ENCODE assay signal across 17 mouse cellular contexts in genomic region chr5:123897352-123897751, GRCm38 (mm10). TPM values are rescaled to one million over a fixed set of nuclear protein-coding genes. Genes with fewer than 3 reads are reported as not detected.
A peak's percentile ranks its signal among the peaks of the same experiment; 100 is the strongest.
DNase-seq lines count a peak whose midpoint lies in the region; ATAC-seq and TF ChIP-seq lines count a peak whose summit lies in the region.
"Had no signal": no experiment of that assay in that cellular context is flagged by ENCODE, and none has a peak within 500 bp of the region (broad histone marks: within the 10 kb centered on the region; RNA-seq: fewer than 3 reads in every experiment).

No protein-coding gene starts in this region.

- WGBS in neural tube, embryonic 15.5 days, result 84% methylated on average over 13 of the region's 13 CpGs

- no peak for TF ChIP-seq CTCF in CH12.LX (conservative IDR thresholded peaks at IDR 0.05 in 1 of 2, IDR thresholded peaks at IDR 0.05 in 1 of 2; ENCODE audit: low read depth in 2 of 2, low read length in 2 of 2)

- no peaks in the 10 kb centered on the region for H3K36me3 ChIP-seq in CH12.LX (replicated peaks in 1 of 2; ENCODE audit: control insufficient read depth in 1 of 2, insufficient read depth in 1 of 2, low read length in 1 of 2)
- H3K36me3 ChIP-seq in neural tube, embryonic 15.5 days, result no peaks in the 10 kb centered on the region
- H3K36me3 ChIP-seq: heart, embryonic 13.5 days; intestine, embryonic 15.5 days; limb, embryonic 10.5 days had no signal

- TF ChIP-seq EP300 in CH12.LX (IDR thresholded peaks at IDR 0.05; ENCODE audit: low read length), result no peak

- no peaks in the 10 kb centered on the region for H3K79me2 ChIP-seq in CH12.LX (replicated peaks; ENCODE audit: control insufficient read depth, extremely low read depth, insufficient read depth, poor library complexity, severe bottlenecking)

- H3K27me3 ChIP-seq in CH12.LX (replicated peaks), result no peaks in the 10 kb centered on the region
- H3K27me3 ChIP-seq in neural tube, embryonic 15.5 days (replicated peaks), result no peaks in the 10 kb centered on the region
- H3K27me3 ChIP-seq: heart, embryonic 13.5 days; intestine, embryonic 15.5 days had no signal

- dilution Hi-C loops in CH12.LX (cut with MboI; ENCODE audit: extremely low pct_ligation_motif_present, extremely low pct_unique_long_range_greater_than_20kb, low sequenced_read_pairs), result no loop called here

- no peaks in the 10 kb centered on the region for H3K9me3 ChIP-seq in CH12.LX (replicated peaks; ENCODE audit: low read length)
- no peaks in the 10 kb centered on the region for H3K9me3 ChIP-seq in neural tube, embryonic 15.5 days (replicated peaks)
- H3K9me3 ChIP-seq: heart, embryonic 13.5 days; intestine, embryonic 15.5 days; limb, embryonic 10.5 days had no signal

- no peak overlapping the region for H3K4me2 ChIP-seq in CH12.LX (ENCODE audit: insufficient read depth, low read depth, poor library complexity, severe bottlenecking)
- H3K4me2 ChIP-seq in neural tube, embryonic 15.5 days, result no peak overlapping the region
- H3K4me2 ChIP-seq: heart, embryonic 13.5 days; intestine, embryonic 15.5 days; midbrain, embryonic 11.5 days had no signal

- no peak for TF ChIP-seq POLR2A in CH12.LX (IDR thresholded peaks at IDR 0.05; ENCODE audit: low read depth, low read length)

- H3K27ac ChIP-seq in CH12.LX (ENCODE audit: insufficient read depth, low read depth), result no peak overlapping the region
- no peak overlapping the region for H3K27ac ChIP-seq in neural tube, embryonic 15.5 days (replicated peaks)
- H3K27ac ChIP-seq: heart, embryonic 13.5 days; intestine, embryonic 15.5 days; limb, embryonic 10.5 days had no signal

- H3K4me1 ChIP-seq in CH12.LX (ENCODE audit: control insufficient read depth in 1 of 2, insufficient read depth in 2 of 2), result peaks cover 0 to 38% of the 10 kb centered on the region in 2 experiments; a peak in 2 of 4 replicates
- no peaks in the 10 kb centered on the region for H3K4me1 ChIP-seq in neural tube, embryonic 15.5 days
- H3K4me1 ChIP-seq: heart, embryonic 13.5 days; intestine, embryonic 15.5 days; limb, embryonic 10.5 days had no signal

- TF ChIP-seq RAD21 in CH12.LX (IDR thresholded peaks at IDR 0.05; ENCODE audit: low read depth, low read length), result no peak

- H3K9ac ChIP-seq in CH12.LX (ENCODE audit: insufficient read depth, low read depth), result no peak overlapping the region
- no peak overlapping the region for H3K9ac ChIP-seq in neural tube, embryonic 15.5 days (replicated peaks)
- H3K9ac ChIP-seq: heart, embryonic 13.5 days; intestine, embryonic 15.5 days had no signal

- peak; percentile 51 to 68 for ATAC-seq in hematopoietic stem cell, adult 5-6 weeks (replicated peaks in 1 of 2; ENCODE audit: insufficient read depth in 1 of 2, low FRiP score in 2 of 2, low TSS enrichment in 1 of 2, low read depth in 1 of 2, poor library complexity in 2 of 2, severe bottlenecking in 2 of 2)
- no peak for ATAC-seq in neural tube, embryonic 15.5 days (ENCODE audit: low FRiP score)

- in situ Hi-C loops in CH12.LX (cut with MboI; ENCODE audit: low pct_ligation_motif_present, low pct_unique_long_range_greater_than_20kb, low sequenced_read_pairs), result no loop called here

- intact Hi-C loops in left cerebral cortex, postnatal 14 days (cut with DNase I), result no loop called here

- peak; percentile 22 to 25 for DNase-seq in left cerebral cortex, postnatal 14 days (ENCODE audit: low spot score in 2 of 2)
- no peak for DNase-seq in left cerebral cortex, adult 18-20 months (ENCODE audit: low spot score in 2 of 2)
- peak; percentile 68 for DNase-seq in 416B (ENCODE audit: low read depth)
- no peak for DNase-seq in CH12.LX (ENCODE audit: extremely low read depth)
- DNase-seq in cerebellum, postnatal 4 days (ENCODE audit: low spot score in 2 of 2), result no peak
- DNase-seq in urinary bladder, postnatal 36 days (ENCODE audit: low spot score in 2 of 2), result no peak
- DNase-seq: adrenal gland, adult 8-10 months; gastrocnemius, postnatal 14 days; kidney, postnatal 10 days had no signal

- no peak overlapping the region for H3K4me3 ChIP-seq in CH12.LX (replicated peaks in 1 of 3; ENCODE audit: low read depth in 2 of 3, low read length in 2 of 3, poor library complexity in 1 of 3)
- no peak overlapping the region for H3K4me3 ChIP-seq in neural tube, embryonic 15.5 days (replicated peaks)
- H3K4me3 ChIP-seq: erythroblast, embryonic 14.5 days; heart, embryonic 13.5 days; intestine, embryonic 15.5 days; limb, embryonic 10.5 days had no signal

TF ChIP-seq in CH12.LX, 34 proteins besides CTCF, POLR2A, EP300 and RAD21:
- TF ChIP-seq BHLHE40 (IDR thresholded peaks at IDR 0.05; ENCODE audit: low read depth, low read length), result 0 out of 2 replicates have a peak, but pooled peaks have one; percentile 21
- TF ChIP-seq USF2 (conservative IDR thresholded peaks at IDR 0.05; ENCODE audit: low read depth, low read length), result peak; percentile 25; the same call in 1 of the 2 replicates
- no peak for TF ChIP-seq ETS1 (conservative IDR thresholded peaks at IDR 0.05; ENCODE audit: low read depth, low read length)
- TF ChIP-seq ELF1 (IDR thresholded peaks at IDR 0.05; ENCODE audit: low read depth, low read length), result no peak
- TF ChIP-seq ZKSCAN1 (IDR thresholded peaks at IDR 0.05; ENCODE audit: borderline replicate concordance, low read depth, low read length), result no peak
- no peak for TF ChIP-seq IRF4 (IDR thresholded peaks at IDR 0.05; ENCODE audit: low read depth, low read length)
- no peak for TF ChIP-seq CHD1 (IDR thresholded peaks at IDR 0.05; ENCODE audit: low read depth, low read length)
- TF ChIP-seq USF1 (IDR thresholded peaks at IDR 0.05; ENCODE audit: low read depth, low read length), result peak; percentile 46; the same call in 1 of the 2 replicates
- no peak for TF ChIP-seq UBTF (IDR thresholded peaks at IDR 0.05; ENCODE audit: low read depth, low read length)
TF ChIP-seq in CH12.LX: peak in this region for 3.

RNA-seq across cellular contexts. Expression of gene Denr, which starts 9.6 kb away (rescaled TPM):
- total RNA-seq in left cerebral cortex, postnatal 14 days (2021), result 10 to 100 TPM; 65.6 to 70.7 TPM
- total RNA-seq in left cerebral cortex, adult 18-20 months (2021), result 10 to 100 TPM; 68.1 to 74.0 TPM
- total RNA-seq in CH12.LX (2012; rRNA removed) (80.9 and 90.4 TPM in 2 replicates), CH12.LX (2014; rRNA removed) (127 and 128 TPM in 2 replicates)
- 372 and 423 TPM in 2 replicates for polyA plus RNA-seq in CH12.LX (2012; ENCODE audit: insufficient read length, low read depth)
- 79.2 and 86.1 TPM in 2 replicates for total RNA-seq in hematopoietic stem cell, adult 5-6 weeks (2017)
- polyA plus RNA-seq in neural tube, embryonic 15.5 days (2015; fragmentation: Nextera tagmentation; extraction: Ambion mirVana), result 120 and 123 TPM in 2 replicates

RNA-seq across cellular contexts. Expression of gene Hcar1, which starts 17.5 kb away (rescaled TPM):
- total RNA-seq in left cerebral cortex, postnatal 14 days (2021), result 1 to 10 TPM; 1.3 to 2.0 TPM
- total RNA-seq in left cerebral cortex, adult 18-20 months (2021), result 1 to 10 TPM; 1.7 to 2.2 TPM
- not detected in 2 replicates for total RNA-seq in CH12.LX (2012; rRNA removed)
- total RNA-seq in CH12.LX (2014; rRNA removed), result not detected in 2 replicates
- polyA plus RNA-seq in CH12.LX (2012; ENCODE audit: insufficient read length, low read depth), result not detected in 2 replicates
- not detected in 2 replicates for total RNA-seq in hematopoietic stem cell, adult 5-6 weeks (2017)
- polyA plus RNA-seq in neural tube, embryonic 15.5 days (2015; fragmentation: Nextera tagmentation; extraction: Ambion mirVana), result 0.49 and 0.65 TPM in 2 replicates
- polyA plus RNA-seq: erythroblast, embryonic 14.5 days; limb, embryonic 10.5 days; midbrain, embryonic 11.5 days had no signal

RNA-seq across cellular contexts. Expression of gene Gm43518, which starts 29.9 kb away (rescaled TPM):
- not detected for total RNA-seq in left cerebral cortex, postnatal 14 days (2021)
- 1 to 10 TPM in 1 of 2 experiments, under 1 TPM in 1; 0.80 to 1.1 TPM for total RNA-seq in left cerebral cortex, adult 18-20 months (2021)
- total RNA-seq in CH12.LX (2012; rRNA removed) (not detected in 2 replicates), CH12.LX (2014; rRNA removed) (not detected in 2 replicates)
- 0.74 and 0.87 TPM in 2 replicates for polyA plus RNA-seq in CH12.LX (2012; ENCODE audit: insufficient read length, low read depth)
- total RNA-seq in hematopoietic stem cell, adult 5-6 weeks (2017), result 2.9 and 4.6 TPM in 2 replicates
- 4.3 and 5.9 TPM in 2 replicates for polyA plus RNA-seq in neural tube, embryonic 15.5 days (2015; fragmentation: Nextera tagmentation; extraction: Ambion mirVana)
- polyA plus RNA-seq: erythroblast, embryonic 14.5 days had no signal

RNA-seq across cellular contexts. Expression of gene Hcar2, which starts 32.1 kb away (rescaled TPM):
- not detected for total RNA-seq in left cerebral cortex, postnatal 14 days (2021)
- total RNA-seq in left cerebral cortex, adult 18-20 months (2021), result not detected
- not detected in 2 replicates for total RNA-seq in CH12.LX (2012; rRNA removed)
- total RNA-seq in CH12.LX (2014; rRNA removed), result not detected in 2 replicates
- polyA plus RNA-seq in CH12.LX (2012; ENCODE audit: insufficient read length, low read depth), result not detected in 2 replicates
- total RNA-seq in hematopoietic stem cell, adult 5-6 weeks (2017), result 9.5 and 10.4 TPM in 2 replicates
- 0.13 TPM in 1 of 2 replicates, not detected in the other for polyA plus RNA-seq in neural tube, embryonic 15.5 days (2015; fragmentation: Nextera tagmentation; extraction: Ambion mirVana)
- total RNA-seq: gastrocnemius, postnatal 14 days had no signal
- polyA plus RNA-seq: erythroblast, embryonic 14.5 days; hindbrain, embryonic 11.5 days; limb, embryonic 10.5 days; midbrain, embryonic 11.5 days had no signal

RNA-seq across cellular contexts. Expression of gene Ccdc62, which starts 33.1 kb away (rescaled TPM):
- 1 to 10 TPM; 2.7 to 4.2 TPM for total RNA-seq in left cerebral cortex, postnatal 14 days (2021)
- total RNA-seq in left cerebral cortex, adult 18-20 months (2021), result 1 to 10 TPM; 2.5 to 2.7 TPM
- 5.3 and 6.2 TPM in 2 replicates for total RNA-seq in CH12.LX (2012; rRNA removed)
- 2.0 and 2.6 TPM in 2 replicates for total RNA-seq in CH12.LX (2014; rRNA removed)
- polyA plus RNA-seq in CH12.LX (2012; ENCODE audit: insufficient read length, low read depth), result 1.6 and 2.2 TPM in 2 replicates
- 4.9 and 6.2 TPM in 2 replicates for total RNA-seq in hematopoietic stem cell, adult 5-6 weeks (2017)
- 5.0 and 6.6 TPM in 2 replicates for polyA plus RNA-seq in neural tube, embryonic 15.5 days (2015; fragmentation: Nextera tagmentation; extraction: Ambion mirVana)

Comparison
In these comparisons a context has a peak if more than half of its experiments do, and no peak if none do; other contexts are left out.
1. DNase-seq: peak in left cerebral cortex, postnatal 14 days (2 of 2) and 416B (single experiment); none in left cerebral cortex, adult 18-20 months (0 of 2), CH12.LX (single experiment), cerebellum, postnatal 4 days (0 of 2) and urinary bladder, postnatal 36 days (0 of 2).